Comparison of ENCODE assay signal across 8 mouse cellular contexts in the genomic region with DNA sequence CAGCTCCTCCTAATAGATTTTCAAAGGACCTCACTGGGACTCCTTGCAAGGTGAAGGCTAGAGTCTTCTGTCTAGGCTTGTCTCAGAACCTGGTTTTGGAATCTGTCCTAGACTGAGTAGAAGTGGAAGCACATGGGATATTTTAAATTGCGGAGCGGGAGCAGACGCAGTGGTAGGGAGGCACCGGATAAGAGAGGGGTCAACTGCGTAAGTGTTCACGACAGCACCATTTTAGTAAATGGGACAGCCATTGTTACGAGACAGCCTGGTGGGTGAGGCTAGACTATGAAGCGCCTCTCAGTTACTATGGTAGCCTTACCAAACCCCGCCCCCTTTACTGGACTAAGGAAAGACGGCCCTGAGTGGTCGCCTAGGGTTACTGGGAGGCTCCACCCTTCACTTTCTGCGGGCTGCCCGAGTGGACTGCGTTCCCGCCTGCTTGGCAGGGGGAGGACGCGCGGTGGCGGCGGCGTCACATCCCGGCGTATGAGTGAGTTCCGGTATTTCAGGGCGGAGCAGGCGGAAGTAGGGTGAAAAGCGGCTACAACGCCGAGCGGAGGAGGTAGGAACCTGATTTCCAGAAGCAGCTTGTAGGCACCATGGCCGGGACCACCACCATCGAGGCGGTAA. TPM values are rescaled to one million over a fixed set of nuclear protein-coding genes. Genes with fewer than 3 reads are reported as not detected.
DNase-seq lines count a peak whose midpoint lies in the region; ATAC-seq and TF ChIP-seq lines count a peak whose summit lies in the region.

No protein-coding gene starts in this region.

- DNase-seq in heart, postnatal 10 days: peak; percentile 96
- DNase-seq in large intestine, adult 2 months (ENCODE audit: low read depth, low spot score): peak; percentile 87
- DNase-seq in liver, postnatal 0 days: peak; percentile 95
- DNase-seq in testis, postnatal 10 days (ENCODE audit: low spot score): peak; percentile 90

- TF ChIP-seq POLR2A in ES-Bruce4 (IDR thresholded peaks at IDR 0.05; ENCODE audit: insufficient read depth, low read length): no peak

- WGBS in forebrain, embryonic 13.5 days: under 1% methylated on average over 33 of the region's 33 CpGs
- WGBS in large intestine, adult 2 months: under 1% methylated on average over 33 of the region's 33 CpGs
- WGBS in liver, postnatal 0 days (ENCODE audit: insufficient replicate concordance): under 1% methylated on average over 32 of the region's 33 CpGs
- under 1% methylated on average over 33 of the region's 33 CpGs for WGBS in neural tube, embryonic 14.5 days

- H3K9me3 ChIP-seq in ES-Bruce4 (replicated peaks; ENCODE audit: control insufficient read depth, insufficient read depth, low read length, poor library complexity, severe bottlenecking): no peaks in the 10 kb centered on the region
- H3K9me3 ChIP-seq in forebrain, embryonic 13.5 days (replicated peaks): no peaks in the 10 kb centered on the region
- no peaks in the 10 kb centered on the region for H3K9me3 ChIP-seq in liver, postnatal 0 days (ENCODE audit: low read length)
- H3K9me3 ChIP-seq in neural tube, embryonic 14.5 days (ENCODE audit: control insufficient read depth, low read length): no peaks in the 10 kb centered on the region

- ATAC-seq in cerebellum, adult (ENCODE audit: insufficient number of reproducible peaks, low FRiP score, low TSS enrichment): peak; percentile 96
- peak; percentile 96 for ATAC-seq in forebrain, embryonic 13.5 days
- peak; percentile 92 for ATAC-seq in liver, postnatal 0 days
- ATAC-seq in neural tube, embryonic 14.5 days (ENCODE audit: low read depth): peak; percentile 96

- H3K27me3 ChIP-seq in ES-Bruce4 (ENCODE audit: control insufficient read depth, insufficient read depth, low read length, poor library complexity, severe bottlenecking): no peaks in the 10 kb centered on the region
- H3K27me3 ChIP-seq in forebrain, embryonic 13.5 days: no peaks in the 10 kb centered on the region
- no peaks in the 10 kb centered on the region for H3K27me3 ChIP-seq in liver, postnatal 0 days (ENCODE audit: insufficient read depth, low read length)
- H3K27me3 ChIP-seq in neural tube, embryonic 14.5 days (ENCODE audit: control insufficient read depth, insufficient read depth, low read length): no peaks in the 10 kb centered on the region

- no peak for TF ChIP-seq CTCF in ES-Bruce4 (IDR thresholded peaks at IDR 0.05; ENCODE audit: low read depth, low read length)
- TF ChIP-seq CTCF in liver, postnatal 0 days (IDR thresholded peaks at IDR 0.05; ENCODE audit: low read depth): peak; percentile 42; the same call in 1 of the 2 replicates

- peak overlapping the region; percentile 85 for H3K4me3 ChIP-seq in ES-Bruce4 (ENCODE audit: low read depth, low read length)
- H3K4me3 ChIP-seq in forebrain, embryonic 13.5 days: peak overlapping the region; percentile 90
- H3K4me3 ChIP-seq in liver, postnatal 0 days (ENCODE audit: low read depth, low read length): peak overlapping the region; percentile 91
- peak overlapping the region; percentile 89 for H3K4me3 ChIP-seq in neural tube, embryonic 14.5 days (ENCODE audit: low read depth, low read length)

- no peaks in the 10 kb centered on the region for H3K4me1 ChIP-seq in ES-Bruce4 (ENCODE audit: control insufficient read depth, insufficient read depth, low read length)
- H3K4me1 ChIP-seq in forebrain, embryonic 13.5 days: peaks cover 53% of the 10 kb centered on the region
- H3K4me1 ChIP-seq in liver, postnatal 0 days (ENCODE audit: insufficient read depth): peaks cover 39% of the 10 kb centered on the region
- peaks cover 25% of the 10 kb centered on the region for H3K4me1 ChIP-seq in neural tube, embryonic 14.5 days (ENCODE audit: control insufficient read depth, insufficient read depth, low read length)

- no peaks in the 10 kb centered on the region for H3K36me3 ChIP-seq in ES-Bruce4 (ENCODE audit: control insufficient read depth, insufficient read depth, low read length, poor library complexity, severe bottlenecking)
- H3K36me3 ChIP-seq in forebrain, embryonic 13.5 days (ENCODE audit: poor library complexity, severe bottlenecking): no peaks in the 10 kb centered on the region
- H3K36me3 ChIP-seq in liver, postnatal 0 days (replicated peaks; ENCODE audit: insufficient read depth, low read length): no peaks in the 10 kb centered on the region
- H3K36me3 ChIP-seq in neural tube, embryonic 14.5 days (ENCODE audit: control insufficient read depth, insufficient read depth, low read length): no peaks in the 10 kb centered on the region

- intact Hi-C loops in heart, postnatal 10 days (cut with DNase I): loop anchor here (10.0 kb wide), 1 partner anchor 294 kb away; no protein-coding TSS in a partner anchor

- TF ChIP-seq EP300 in ES-Bruce4 (IDR thresholded peaks at IDR 0.05; ENCODE audit: insufficient read depth, low read depth, low read length): 0 out of 2 replicates have a peak, but pooled peaks have one; percentile 37
- peak; percentile 48; the same call in 1 of the 2 replicates for TF ChIP-seq EP300 in liver, postnatal 0 days (IDR thresholded peaks at IDR 0.05; ENCODE audit: low read depth)

- peak overlapping the region; percentile 92 for H3K9ac ChIP-seq in ES-Bruce4 (ENCODE audit: low read depth, poor library complexity, severe bottlenecking)
- H3K9ac ChIP-seq in forebrain, embryonic 13.5 days: peak overlapping the region; percentile 89
- peak overlapping the region; percentile 91 for H3K9ac ChIP-seq in liver, postnatal 0 days (replicated peaks)
- peak overlapping the region; percentile 78 for H3K9ac ChIP-seq in neural tube, embryonic 14.5 days (replicated peaks; ENCODE audit: low read depth, low read length)

- H3K4me2 ChIP-seq in forebrain, embryonic 13.5 days: peak overlapping the region; percentile 75
- peak overlapping the region; percentile 95 for H3K4me2 ChIP-seq in liver, postnatal 0 days (ENCODE audit: low read depth, low read length)
- peak overlapping the region; percentile 93 for H3K4me2 ChIP-seq in neural tube, embryonic 14.5 days (ENCODE audit: low read depth, low read length)

- H3K27ac ChIP-seq in ES-Bruce4 (ENCODE audit: insufficient read depth, low read length): peak overlapping the region; percentile 93
- H3K27ac ChIP-seq in forebrain, embryonic 13.5 days: peak overlapping the region; percentile 94
- peak overlapping the region; percentile 99 for H3K27ac ChIP-seq in liver, postnatal 0 days (ENCODE audit: low read depth)
- H3K27ac ChIP-seq in neural tube, embryonic 14.5 days (ENCODE audit: low read depth, low read length): peak overlapping the region; percentile 92

RNA-seq across cellular contexts. Expression of gene Tpm3, which starts 6.8 kb away (rescaled TPM):
- 286 and 305 TPM in 2 replicates for polyA plus RNA-seq in ES-Bruce4 (2011; ENCODE audit: insufficient read depth, insufficient read length, low read depth, missing spikeins)
- polyA plus RNA-seq in forebrain, embryonic 13.5 days (2015; fragmentation: Nextera tagmentation; extraction: Ambion mirVana): 449 and 474 TPM in 2 replicates
- total RNA-seq in heart, postnatal 10 days (2021): 100 to 1,000 TPM; 103 to 108 TPM
- 161 and 190 TPM in 2 replicates for polyA plus RNA-seq in large intestine, adult 2 months (2012; rRNA removed)
- polyA plus RNA-seq in liver, postnatal 0 days (2015; fragmentation: Nextera tagmentation; extraction: Ambion mirVana): 156 and 162 TPM in 2 replicates
- polyA plus RNA-seq in neural tube, embryonic 14.5 days (2014; fragmentation: Nextera tagmentation; extraction: Ambion mirVana): 281 and 342 TPM in 2 replicates

RNA-seq across cellular contexts. Expression of gene Nup210l, which starts 24.7 kb away (rescaled TPM):
- 0.73 and 0.81 TPM in 2 replicates for polyA plus RNA-seq in ES-Bruce4 (2011; ENCODE audit: insufficient read depth, insufficient read length, low read depth, missing spikeins)
- polyA plus RNA-seq in forebrain, embryonic 13.5 days (2015; fragmentation: Nextera tagmentation; extraction: Ambion mirVana): 0.34 TPM in 2 replicates
- under 1 TPM; 0.10 to 0.12 TPM for total RNA-seq in heart, postnatal 10 days (2021)
- polyA plus RNA-seq in large intestine, adult 2 months (2012; rRNA removed): 0.24 and 0.34 TPM in 2 replicates
- 0.02 and 0.04 TPM in 2 replicates for polyA plus RNA-seq in liver, postnatal 0 days (2015; fragmentation: Nextera tagmentation; extraction: Ambion mirVana)
- polyA plus RNA-seq in neural tube, embryonic 14.5 days (2014; fragmentation: Nextera tagmentation; extraction: Ambion mirVana): 0.35 and 0.52 TPM in 2 replicates

RNA-seq across cellular contexts. Expression of gene Ubap2l, which starts 26.8 kb away (rescaled TPM):
- 414 and 432 TPM in 2 replicates for polyA plus RNA-seq in ES-Bruce4 (2011; ENCODE audit: insufficient read depth, insufficient read length, low read depth, missing spikeins)
- 164 and 169 TPM in 2 replicates for polyA plus RNA-seq in forebrain, embryonic 13.5 days (2015; fragmentation: Nextera tagmentation; extraction: Ambion mirVana)
- 100 to 1,000 TPM; 143 to 150 TPM for total RNA-seq in heart, postnatal 10 days (2021)
- polyA plus RNA-seq in large intestine, adult 2 months (2012; rRNA removed): 51.4 and 75.2 TPM in 2 replicates
- polyA plus RNA-seq in liver, postnatal 0 days (2015; fragmentation: Nextera tagmentation; extraction: Ambion mirVana): 57.4 TPM in 2 replicates
- 163 and 171 TPM in 2 replicates for polyA plus RNA-seq in neural tube, embryonic 14.5 days (2014; fragmentation: Nextera tagmentation; extraction: Ambion mirVana)

RNA-seq across cellular contexts. Expression of gene 4933434E20Rik, which starts 27.8 kb away (rescaled TPM):
- polyA plus RNA-seq in ES-Bruce4 (2011; ENCODE audit: insufficient read depth, insufficient read length, low read depth, missing spikeins): 67.1 and 67.6 TPM in 2 replicates
- polyA plus RNA-seq in forebrain, embryonic 13.5 days (2015; fragmentation: Nextera tagmentation; extraction: Ambion mirVana): 224 and 230 TPM in 2 replicates
- total RNA-seq in heart, postnatal 10 days (2021): 10 to 100 TPM; 56.2 to 63.2 TPM
- polyA plus RNA-seq in large intestine, adult 2 months (2012; rRNA removed): 41.1 and 46.7 TPM in 2 replicates
- polyA plus RNA-seq in liver, postnatal 0 days (2015; fragmentation: Nextera tagmentation; extraction: Ambion mirVana): 64.6 and 66.7 TPM in 2 replicates
- polyA plus RNA-seq in neural tube, embryonic 14.5 days (2014; fragmentation: Nextera tagmentation; extraction: Ambion mirVana): 219 and 232 TPM in 2 replicates

Comparison
In these comparisons a context has a peak if more than half of its experiments do, and no peak if none do; other contexts are left out.
1. Peak in every context shown above with its lines: DNase-seq, ATAC-seq, H3K4me3 ChIP-seq and H3K27ac ChIP-seq.